Mouse (Mus musculus) neural tube, embryonic 15.5 days (tissue): ENCODE measurements around the gene Lrrc26. TPM values are rescaled to one million over a fixed set of nuclear protein-coding genes. Genes with fewer than 3 reads are reported as not detected.
A peak's percentile ranks its signal among the peaks of the same experiment; 100 is the strongest.
"Not testable (repeated sequence)": the region's sequence is repeated elsewhere in the genome, so short reads cannot be mapped to it uniquely, and the experiment has no call there.

Experiments
- ATAC-seq: fragments of 200-750 bp; cut with Nextera tagmentation; 2 replicates; pipeline ENCODE4 v1.8.0; 2017; ENCODE audit warnings: mild to moderate bottlenecking, moderate TSS enrichment, moderate library complexity; ENCODE audit not compliant: low FRiP score
- H3K27ac ChIP-seq: fragments of 300-500 bp; sonication (generic); replicated peaks from 2 replicates; pipeline ENCODE4 v1.5.1; 2015; ENCODE audit warnings: mild to moderate bottlenecking, inconsistent platforms
- H3K27me3 ChIP-seq: fragments of 300-500 bp; sonication (generic); replicated peaks from 2 replicates; pipeline ENCODE4 v1.6.1; 2015; ENCODE audit warnings: inconsistent platforms
- H3K36me3 ChIP-seq: fragments of 300-500 bp; sonication (generic); 2 replicates; pipeline ENCODE4 v1.6.1; 2015; ENCODE audit warnings: inconsistent platforms
- H3K4me1 ChIP-seq: fragments of 300-500 bp; sonication (generic); 2 replicates; pipeline ENCODE4 v1.6.1; 2015; ENCODE audit warnings: inconsistent platforms
- H3K4me2 ChIP-seq: fragments of 300-500 bp; sonication (generic); 2 replicates; pipeline ENCODE4 v1.6.1; 2015; ENCODE audit warnings: inconsistent platforms, mild to moderate bottlenecking, moderate library complexity
- H3K4me3 ChIP-seq: fragments of 300-500 bp; sonication (generic); replicated peaks from 2 replicates; pipeline ENCODE4 v1.5.1; 2015; ENCODE audit warnings: mild to moderate bottlenecking, inconsistent platforms
- H3K9ac ChIP-seq: fragments of 300-500 bp; sonication (generic); replicated peaks from 2 replicates; pipeline ENCODE4 v1.6.1; 2015; ENCODE audit warnings: mild to moderate bottlenecking, inconsistent platforms
- H3K9me3 ChIP-seq: fragments of 300-500 bp; sonication (generic); replicated peaks from 2 replicates; pipeline ENCODE4 v1.6.1; 2016; ENCODE audit warnings: inconsistent platforms
- WGBS: fragments of 180-500 bp; shearing (Covaris S2); methylation state at CpG from one replicate; pipeline ENCODE4 v1.1.7; 2015; ENCODE audit warnings: mixed read lengths; 5-methylcytosine and 5-hydroxymethylcytosine counted together
- polyA plus RNA-seq: library from polyadenylated mRNA; unstranded; fragments of >200 nt; fragmentation: Nextera tagmentation; extraction: Ambion mirVana; gene quantifications from 2 replicates; pipeline ENCODE4 v1.2.1, GENCODE M21; 2015

The Lrrc26 gene
- polyA plus RNA-seq, 1 experiment from 2014 or later: 0.22 TPM

DNA sequence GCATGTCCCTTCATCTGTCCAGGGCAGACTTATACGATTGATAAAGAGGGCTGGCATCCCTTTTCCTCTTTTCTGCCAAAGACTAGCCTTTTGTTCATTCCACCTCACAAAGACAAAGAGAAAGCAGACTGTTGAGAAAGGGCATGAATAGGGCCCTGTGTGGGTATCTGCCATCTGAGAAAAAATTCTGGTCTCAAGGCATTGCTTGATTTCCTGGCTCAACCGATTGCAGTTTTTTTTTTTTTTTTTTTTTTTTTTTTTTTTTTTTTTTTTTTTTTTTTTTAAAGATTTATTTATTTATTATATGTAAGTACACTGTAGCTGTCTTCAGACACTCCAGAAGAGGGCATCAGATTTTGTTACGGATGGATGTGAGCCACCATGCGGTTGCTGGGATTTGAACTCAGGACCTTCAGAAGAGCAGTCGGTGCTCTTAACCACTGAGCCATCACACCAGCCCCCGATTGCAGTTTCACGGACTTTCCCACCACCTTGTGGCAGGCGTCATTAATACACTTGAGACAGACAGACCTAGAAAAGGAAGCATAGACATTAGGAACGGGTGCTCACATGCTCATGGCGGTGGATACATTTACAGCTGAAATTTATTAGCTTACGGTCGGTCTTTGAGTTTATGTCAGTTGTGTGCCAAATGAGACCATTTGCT, 33.1 kb upstream of the Lrrc26 start:
- WGBS: 58% methylated on average over 12 of the region's 12 CpGs

DNA sequence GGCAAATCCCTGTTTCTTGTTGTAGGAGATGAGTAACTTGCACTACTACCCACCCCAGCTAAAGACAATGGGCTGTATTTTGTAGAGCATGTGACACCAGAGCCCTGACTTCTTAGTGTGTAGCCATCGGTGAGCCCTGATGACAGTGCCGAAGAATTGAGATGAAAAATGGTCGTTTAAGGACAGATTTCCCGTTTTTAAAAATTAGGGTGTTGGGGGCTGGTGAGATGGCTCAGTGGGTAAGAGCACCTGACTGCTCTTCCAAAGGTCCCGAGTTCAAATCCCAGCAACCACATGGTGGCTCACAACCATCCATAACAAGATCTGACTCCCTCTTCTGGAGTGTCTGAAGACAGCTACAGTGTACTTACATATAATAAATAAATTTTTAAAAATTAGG, 32.5 kb upstream of the Lrrc26 start:
- H3K4me3 ChIP-seq, ATAC-seq, H3K27me3 ChIP-seq, H3K9ac ChIP-seq, H3K27ac ChIP-seq, H3K9me3 ChIP-seq, H3K36me3 ChIP-seq: not testable (repeated sequence)
- peaks cover 36% of the 10 kb centered on the region for H3K4me1 ChIP-seq
- peak overlapping the region; percentile 13; the same call in 1 of the 2 replicates for H3K4me2 ChIP-seq
- 88% methylated on average over 5 of the region's 5 CpGs for WGBS

More for the DNA sequence above, 33.1 kb upstream of the Lrrc26 start:
- not testable (repeated sequence) for H3K27ac ChIP-seq, H3K9me3 ChIP-seq, H3K27me3 ChIP-seq, ATAC-seq
- Histone ChIP-seq H3K9ac (peak overlapping the region; percentile 96), H3K4me2 (peak overlapping the region; percentile 95), H3K36me3 (peaks cover 14% of the 10 kb centered on the region), H3K4me3 (peak overlapping the region; percentile 100), H3K4me1 (peaks cover 30% of the 10 kb centered on the region)

GRCm38 (mm10) chr2:25258887-25259286, 30.8 kb upstream of the Lrrc26 start:
- no peaks in the 10 kb centered on the region for H3K9me3 ChIP-seq
- H3K36me3 ChIP-seq: no peaks in the 10 kb centered on the region
- peaks cover 46% of the 10 kb centered on the region for H3K4me1 ChIP-seq
- H3K4me2 ChIP-seq: no peak overlapping the region
- H3K27me3 ChIP-seq: no peaks in the 10 kb centered on the region
- no peak overlapping the region for H3K27ac ChIP-seq
- ATAC-seq: no peak
- 47% methylated on average over 2 of the region's 2 CpGs for WGBS
- H3K9ac ChIP-seq: no peak overlapping the region
- no peak overlapping the region for H3K4me3 ChIP-seq

GRCm38 (mm10) chr2:25261870-25262269, 27.8 kb upstream of the Lrrc26 start:
- Histone ChIP-seq H3K27ac (peak overlapping the region; percentile 78), H3K4me1 (peaks cover 56% of the 10 kb centered on the region), H3K4me3 (peak overlapping the region; percentile 85), H3K9me3 (no peaks in the 10 kb centered on the region), H3K4me2 (peak overlapping the region; percentile 100), H3K9ac (peak overlapping the region; percentile 45), H3K36me3 (no peaks in the 10 kb centered on the region), H3K27me3 (no peaks in the 10 kb centered on the region)
- peak; percentile 7; the same call in 1 of the 2 replicates for ATAC-seq
- WGBS: 47% methylated on average over 12 of the region's 12 CpGs

- no peaks in the 10 kb centered on the region for H3K36me3 ChIP-seq
- H3K9ac ChIP-seq: peak within 1 kb of the TSS; percentile 78
- ATAC-seq: peak; percentile 99
- peak within 1 kb of the TSS; percentile 79 for H3K27ac ChIP-seq
- peak within 1 kb of the TSS; percentile 85 for H3K4me3 ChIP-seq
- WGBS: under 1% methylated on average over 39 of the region's 39 CpGs
- no peaks in the 10 kb centered on the region for H3K27me3 ChIP-seq
- H3K4me1 ChIP-seq: peaks cover 56% of the 10 kb centered on the region
- peak within 1 kb of the TSS; percentile 100 for H3K4me2 ChIP-seq
- no peaks in the 10 kb centered on the region for H3K9me3 ChIP-seq
Measured at GRCm38 (mm10) chr2:25262291-25262767, 27.4 kb upstream of the Lrrc26 start, which contains the start of gene Tprn. Gene Tprn (plus strand): TSS chr2:25262618.

GRCm38 (mm10) chr2:25262795-25263622, 26.7 kb upstream of the Lrrc26 start:
- peak; percentile 33 for ATAC-seq
- H3K27me3 ChIP-seq: no peaks in the 10 kb centered on the region
- H3K4me2 ChIP-seq: peak overlapping the region; percentile 100
- whole genome bisulfite sequencing: under 1% methylated on average over 82 of the region's 82 CpGs
- H3K4me3 ChIP-seq: peak overlapping the region; percentile 85
- peak overlapping the region; percentile 79 for H3K27ac ChIP-seq
- peaks cover 63% of the 10 kb centered on the region for H3K4me1 ChIP-seq
- no peaks in the 10 kb centered on the region for H3K9me3 ChIP-seq
- 0 out of 2 replicates have a peak, but pooled peaks cover 3% of the 10 kb centered on the region for H3K36me3 ChIP-seq
- H3K9ac ChIP-seq: peak overlapping the region; percentile 78

DNA sequence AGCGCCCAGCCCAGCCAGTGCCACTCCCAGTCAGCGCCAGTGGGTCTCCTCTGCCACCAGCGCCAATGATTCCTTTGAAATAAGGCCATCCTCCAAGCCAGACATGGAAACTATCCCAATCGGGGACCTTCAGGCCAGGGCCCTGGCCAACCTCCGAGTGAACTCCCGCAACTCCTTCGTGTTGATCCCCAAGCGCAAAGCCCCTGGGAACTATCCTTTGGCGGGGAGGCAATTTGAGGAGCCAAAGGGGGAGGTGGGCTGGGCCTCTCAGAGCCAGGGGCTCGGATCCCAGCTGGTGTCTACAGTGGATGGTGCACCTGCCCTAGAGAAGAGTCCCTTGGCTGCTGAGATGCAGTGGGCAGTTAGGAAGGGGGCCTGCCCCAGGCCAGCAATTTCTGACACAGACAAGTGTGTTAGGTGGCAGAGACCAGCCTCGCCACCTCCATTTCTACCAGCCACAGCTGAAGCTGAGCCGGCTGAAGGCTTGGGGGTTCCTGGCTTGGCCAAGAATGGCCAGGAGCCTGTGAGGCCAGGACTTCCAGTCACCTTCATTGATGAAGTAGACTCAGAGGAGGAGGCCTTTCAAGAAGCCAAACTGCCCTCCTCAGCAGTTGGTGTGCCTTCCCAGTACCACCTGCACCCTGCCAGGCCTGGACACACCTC, 26.0 kb upstream of the Lrrc26 start:
- no peak for ATAC-seq
- Histone ChIP-seq H3K36me3 (0 out of 2 replicates have a peak, but pooled peaks cover 5% of the 10 kb centered on the region), H3K27me3 (no peaks in the 10 kb centered on the region), H3K4me3 (peak overlapping the region; percentile 85), H3K27ac (no peak overlapping the region), H3K9me3 (no peaks in the 10 kb centered on the region), H3K4me1 (peaks cover 61% of the 10 kb centered on the region), H3K9ac (peak overlapping the region; percentile 78), H3K4me2 (peak overlapping the region; percentile 100)
- WGBS: 12% methylated on average over 12 of the region's 12 CpGs

- peak overlapping the region; percentile 78; the same call in 1 of the 2 replicates for H3K9ac ChIP-seq
- H3K36me3 ChIP-seq: peaks cover 10% of the 10 kb centered on the region
- H3K4me2 ChIP-seq: peak overlapping the region; percentile 100
- H3K4me3 ChIP-seq: peak overlapping the region; percentile 85
- ATAC-seq: no peak
- no peak overlapping the region for H3K27ac ChIP-seq
- no peaks in the 10 kb centered on the region for H3K27me3 ChIP-seq
- H3K9me3 ChIP-seq: no peaks in the 10 kb centered on the region
- peaks cover 61% of the 10 kb centered on the region for H3K4me1 ChIP-seq
- 73% methylated on average over 5 of the region's 5 CpGs for WGBS
Measured at GRCm38 (mm10) chr2:25264286-25264660, 25.4 kb upstream of the Lrrc26 start.

- H3K9me3 ChIP-seq: no peaks in the 10 kb centered on the region
- peak overlapping the region; percentile 41; the same call in 1 of the 2 replicates for H3K9ac ChIP-seq
- no peak overlapping the region for H3K27ac ChIP-seq
- peak overlapping the region; percentile 100 for H3K4me2 ChIP-seq
- peaks cover 61% of the 10 kb centered on the region for H3K4me1 ChIP-seq
- no peaks in the 10 kb centered on the region for H3K27me3 ChIP-seq
- H3K4me3 ChIP-seq: peak overlapping the region; percentile 85
- WGBS: 64% methylated on average over 3 of the region's 3 CpGs
- ATAC-seq: no peak
- H3K36me3 ChIP-seq: peaks cover 16% of the 10 kb centered on the region
Measured at GRCm38 (mm10) chr2:25264851-25265250, 24.9 kb upstream of the Lrrc26 start.

DNA sequence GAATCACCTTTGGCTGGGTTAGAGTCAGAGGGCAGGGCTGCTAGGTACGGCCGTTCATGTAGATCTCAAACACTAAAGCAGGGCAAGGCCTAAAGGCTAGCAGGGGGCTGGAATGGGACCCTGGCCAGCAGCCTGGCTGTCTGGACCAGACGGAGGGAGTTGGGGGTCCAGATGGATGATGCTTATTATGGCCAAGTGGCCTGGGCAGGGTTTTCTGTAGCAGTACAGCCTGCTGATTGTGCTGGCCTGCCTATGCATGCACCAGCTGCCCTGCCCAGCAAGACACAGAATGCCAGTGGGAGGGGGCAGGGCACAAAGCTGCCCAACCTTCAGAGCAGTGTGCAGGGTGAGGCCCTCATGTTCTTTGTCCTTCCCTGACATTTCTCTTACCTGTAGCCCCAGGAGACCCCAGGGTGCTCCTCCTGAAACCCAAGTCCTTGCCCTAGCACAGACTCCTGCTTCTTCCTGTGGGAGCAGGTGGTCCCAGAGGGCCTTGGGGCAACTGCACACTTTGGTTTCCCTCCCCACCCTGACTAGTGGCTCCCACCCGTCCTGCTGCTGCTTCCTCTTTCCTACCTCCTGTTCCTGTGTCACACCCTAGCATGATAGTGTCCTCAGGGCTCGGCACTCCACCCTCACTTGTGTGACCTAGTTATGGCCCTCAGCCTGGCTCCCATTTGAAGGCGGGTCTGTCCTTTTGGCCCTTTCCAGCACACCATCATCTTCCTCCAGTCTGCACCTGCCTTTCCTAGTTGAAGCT, 23.6 kb upstream of the Lrrc26 start:
- ATAC-seq: no peak
- Histone ChIP-seq H3K9ac (peak overlapping the region; percentile 41), H3K4me2 (peak overlapping the region; percentile 100), H3K36me3 (peaks cover 21% of the 10 kb centered on the region), H3K4me3 (peak overlapping the region; percentile 17), H3K27ac (peak overlapping the region; percentile 67), H3K9me3 (no peaks in the 10 kb centered on the region), H3K27me3 (no peaks in the 10 kb centered on the region), H3K4me1 (peaks cover 68% of the 10 kb centered on the region)
- 51% methylated on average over 6 of the region's 6 CpGs for WGBS

DNA sequence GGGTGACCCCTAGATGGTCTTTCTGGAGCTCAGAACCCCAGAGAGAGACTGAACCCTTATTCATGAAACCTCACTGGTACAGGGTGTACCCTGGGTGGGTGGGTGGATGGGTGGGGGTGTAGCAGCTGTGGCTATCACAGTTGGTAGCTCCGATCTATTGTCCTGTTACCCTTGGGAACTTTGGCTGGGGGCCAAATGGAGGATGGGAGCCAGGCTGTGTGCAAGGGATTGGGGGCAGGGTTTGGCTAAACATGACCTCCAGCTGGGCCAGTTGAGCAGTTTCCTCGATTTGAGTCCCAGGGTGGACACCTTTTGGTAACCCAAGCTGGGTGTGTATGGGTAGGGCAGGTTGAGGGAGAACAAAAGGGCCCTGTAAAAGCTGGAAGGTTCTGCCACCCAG, 23.0 kb upstream of the Lrrc26 start:
- H3K27me3 ChIP-seq: no peaks in the 10 kb centered on the region
- H3K4me2 ChIP-seq: peak overlapping the region; percentile 100
- 0 out of 2 replicates have a peak overlapping the region, but pooled peaks have one; percentile 17 for H3K4me3 ChIP-seq
- no peaks in the 10 kb centered on the region for H3K9me3 ChIP-seq
- peaks cover 21% of the 10 kb centered on the region for H3K36me3 ChIP-seq
- no peak for ATAC-seq
- H3K27ac ChIP-seq: peak overlapping the region; percentile 67
- 33% methylated on average over 2 of the region's 2 CpGs for WGBS
- H3K4me1 ChIP-seq: peaks cover 72% of the 10 kb centered on the region
- H3K9ac ChIP-seq: peak overlapping the region; percentile 41
